Mouse (Mus musculus) frontal cortex, adult 2 months (tissue): ENCODE measurements around the gene Wdr47. TPM values are rescaled to one million over a fixed set of nuclear protein-coding genes. Genes with fewer than 3 reads are reported as not detected.
A peak's percentile ranks its signal among the peaks of the same experiment; 100 is the strongest.
"Not testable (repeated sequence)": the region's sequence is repeated elsewhere in the genome, so short reads cannot be mapped to it uniquely, and the experiment has no call there.

Experiments
- DNase-seq, 2 experiments: peaks; one replicate each; pipeline ENCODE4 v3.0.0; 2022; ENCODE audit warnings: low spot score in 1 of 2; ENCODE audit errors: extremely low spot score in 1 of 2
- polyA plus RNA-seq: library from polyadenylated mRNA; depleted of rRNA; stranded (reverse); fragments of >200 nt; gene quantifications from 2 replicates; pipeline ENCODE4 v1.2.3, GENCODE M21; 2012

The Wdr47 gene
- polyA plus RNA-seq, 1 experiment = 71.0 TPM

GRCm38 (mm10) chr3:108634761-108635160 is 43.7 kb downstream of the Wdr47 start:
- no peak for DNase-seq

GRCm38 (mm10) chr3:108639412-108639811 is 48.3 kb downstream of the Wdr47 start:
- no peak for DNase-seq

- DNase-seq = no peak
Measured at GRCm38 (mm10) chr3:108640998-108641397, 49.9 kb downstream of the Wdr47 start.

GRCm38 (mm10) chr3:108644856-108645255 is 53.8 kb downstream of the Wdr47 start:
- DNase-seq = no peak

- DNase-seq = peak in 1 of 2 experiments; percentile 33
Measured at GRCm38 (mm10) chr3:108646036-108646435, 55.0 kb downstream of the Wdr47 start.

- not testable (repeated sequence) for DNase-seq
Measured at GRCm38 (mm10) chr3:108647681-108648080, 56.6 kb downstream of the Wdr47 start.

GRCm38 (mm10) chr3:108652866-108653642 is 62.0 kb downstream of the Wdr47 start:
- no peak for DNase-seq

- DNase-seq = peak; percentile 87 to 95
Measured at GRCm38 (mm10) chr3:108653710-108654379, 62.8 kb downstream of the Wdr47 start, which contains the start of gene Clcc1. TSS of gene Clcc1 (plus strand) at chr3:108653913.

GRCm38 (mm10) chr3:108654566-108654965 is 63.5 kb downstream of the Wdr47 start:
- DNase-seq = no peak

- DNase-seq = no peak
Measured at GRCm38 (mm10) chr3:108655486-108655885, 64.4 kb downstream of the Wdr47 start.

GRCm38 (mm10) chr3:108658612-108659011 is 67.5 kb downstream of the Wdr47 start:
- DNase-seq = peak in 1 of 2 experiments; percentile 25

- no peak for DNase-seq
Measured at GRCm38 (mm10) chr3:108660941-108661340, 69.9 kb downstream of the Wdr47 start.

- DNase-seq = no peak
Measured at GRCm38 (mm10) chr3:108676616-108677015, 85.5 kb downstream of the Wdr47 start.

- no peak for DNase-seq
Measured at GRCm38 (mm10) chr3:108681004-108681403, 89.9 kb downstream of the Wdr47 start.

- not testable (repeated sequence) for DNase-seq
Measured at GRCm38 (mm10) chr3:108683597-108683996, 92.5 kb downstream of the Wdr47 start.

- DNase-seq = no peak
Measured at GRCm38 (mm10) chr3:108685701-108686100, 94.6 kb downstream of the Wdr47 start.

GRCm38 (mm10) chr3:108689015-108689441 is 97.9 kb downstream of the Wdr47 start:
- no peak for DNase-seq

- DNase-seq = no peak
Measured at GRCm38 (mm10) chr3:108689446-108689845, 98.4 kb downstream of the Wdr47 start.

- DNase-seq = peak in 1 of 2 experiments; percentile 13
Measured at GRCm38 (mm10) chr3:108689979-108690378, 98.9 kb downstream of the Wdr47 start.

GRCm38 (mm10) chr3:108694321-108694720 is 103.2 kb downstream of the Wdr47 start:
- peak in 1 of 2 experiments; percentile 31 for DNase-seq
